Mouse (Mus musculus) activated CD4-positive, CD25-positive, alpha-beta regulatory T cell, adult 9 weeks (primary cell): Measurements from ENCODE around the gene Ntpcr. TPM values are rescaled to one million over a fixed set of nuclear protein-coding genes. Genes with fewer than 3 reads are reported as not detected.

Experiments used
- polyA plus RNA-seq: library from polyadenylated mRNA; unstranded; fragments of 100-300 nt; shearing (Covaris generic); gene quantifications from one replicate; pipeline ENCODE4 v1.2.1, GENCODE M21; 2017

Ntpcr gene
- 27.3 TPM for polyA plus RNA-seq

GRCm38 (mm10) chr8:125729746-125730145 is at the start of gene Ntpcr:
Gene Ntpcr (plus strand): TSS chr8:125729963.

Other genes starting within 250 kb of the Ntpcr start
- 0.67 TPM for gene Sipa1l2, start 160.2 kb upstream of the Ntpcr start, polyA plus RNA-seq
- gene Map10, start 60.1 kb upstream of the Ntpcr start, polyA plus RNA-seq = 0.10 TPM
- 0.28 TPM for gene Pcnx2, start 168.4 kb downstream of the Ntpcr start, polyA plus RNA-seq
- not detected for gene Map3k21, start 180.5 kb downstream of the Ntpcr start, polyA plus RNA-seq